In genomic region chr10:90759929-90760328, GRCm38 (mm10) we compare ENCODE assay signal across 11 mouse cellular contexts.
"Had no signal": no experiment of that assay in that cellular context is flagged by ENCODE, and none has a peak within 500 bp of the region (broad histone marks: within the 10 kb centered on the region; RNA-seq: fewer than 3 reads in every experiment).

No protein-coding gene starts in this region.

- H3K4me3 ChIP-seq: limb, embryonic 13.5 days; midbrain, embryonic 15.5 days; neural tube, embryonic 12.5 days; stomach, embryonic 15.5 days had no signal

- H3K36me3 ChIP-seq: limb, embryonic 13.5 days; midbrain, embryonic 15.5 days; neural tube, embryonic 12.5 days; stomach, embryonic 15.5 days had no signal

- H3K27me3 ChIP-seq: limb, embryonic 13.5 days; midbrain, embryonic 15.5 days; neural tube, embryonic 12.5 days; stomach, embryonic 15.5 days had no signal

- H3K4me1 ChIP-seq: limb, embryonic 13.5 days; neural tube, embryonic 12.5 days; stomach, embryonic 15.5 days had no signal

- H3K9me3 ChIP-seq: limb, embryonic 13.5 days; midbrain, embryonic 15.5 days; neural tube, embryonic 12.5 days; stomach, embryonic 15.5 days had no signal

- ATAC-seq: midbrain, embryonic 15.5 days had no signal

- DNase-seq: kidney, postnatal 14 days; layer of hippocampus, postnatal 36 days; left cerebral cortex, postnatal 4 days; lung, adult 18-20 months; lung, postnatal 36 days; thymus, adult 2 months; thymus, postnatal 25 days had no signal
